Mouse (Mus musculus) C2C12 (cell line): Measurements from ENCODE around the gene Ccdc134.

Experiments
- CEBPB ChIP-seq: IDR thresholded peaks from one replicate; pipeline ENCODE4 v1.6.1; 2011; ENCODE audit warnings: low read depth, mild to moderate bottlenecking, control low read depth, moderate library complexity
- CTCF ChIP-seq: IDR thresholded peaks from one replicate; pipeline ENCODE4 v1.5.1; 2011; ENCODE audit not compliant: control insufficient read depth, insufficient read depth, insufficient read length
- FOSL1 ChIP-seq: IDR thresholded peaks from one replicate; pipeline ENCODE4 v1.8.0; 2011; ENCODE audit warnings: mild to moderate bottlenecking, low read length; ENCODE audit not compliant: poor library complexity, insufficient read depth, severe bottlenecking
- MAX ChIP-seq: IDR thresholded peaks from one replicate; pipeline ENCODE4 v1.6.1; 2011; ENCODE audit warnings: mild to moderate bottlenecking, control low read depth
- MYOD1 ChIP-seq: IDR thresholded peaks from one replicate; pipeline ENCODE4 v1.6.1; 2011; ENCODE audit warnings: low read depth; ENCODE audit not compliant: control insufficient read depth, insufficient read length
- MYOG ChIP-seq: IDR thresholded peaks from one replicate; pipeline ENCODE4 v1.6.1; 2011; ENCODE audit not compliant: control insufficient read depth, insufficient read length; ENCODE audit errors: extremely low read depth
- USF1 ChIP-seq: IDR thresholded peaks from one replicate; pipeline ENCODE4 v1.6.1; 2011; ENCODE audit warnings: low read depth, mild to moderate bottlenecking, control low read depth, moderate library complexity

DNA sequence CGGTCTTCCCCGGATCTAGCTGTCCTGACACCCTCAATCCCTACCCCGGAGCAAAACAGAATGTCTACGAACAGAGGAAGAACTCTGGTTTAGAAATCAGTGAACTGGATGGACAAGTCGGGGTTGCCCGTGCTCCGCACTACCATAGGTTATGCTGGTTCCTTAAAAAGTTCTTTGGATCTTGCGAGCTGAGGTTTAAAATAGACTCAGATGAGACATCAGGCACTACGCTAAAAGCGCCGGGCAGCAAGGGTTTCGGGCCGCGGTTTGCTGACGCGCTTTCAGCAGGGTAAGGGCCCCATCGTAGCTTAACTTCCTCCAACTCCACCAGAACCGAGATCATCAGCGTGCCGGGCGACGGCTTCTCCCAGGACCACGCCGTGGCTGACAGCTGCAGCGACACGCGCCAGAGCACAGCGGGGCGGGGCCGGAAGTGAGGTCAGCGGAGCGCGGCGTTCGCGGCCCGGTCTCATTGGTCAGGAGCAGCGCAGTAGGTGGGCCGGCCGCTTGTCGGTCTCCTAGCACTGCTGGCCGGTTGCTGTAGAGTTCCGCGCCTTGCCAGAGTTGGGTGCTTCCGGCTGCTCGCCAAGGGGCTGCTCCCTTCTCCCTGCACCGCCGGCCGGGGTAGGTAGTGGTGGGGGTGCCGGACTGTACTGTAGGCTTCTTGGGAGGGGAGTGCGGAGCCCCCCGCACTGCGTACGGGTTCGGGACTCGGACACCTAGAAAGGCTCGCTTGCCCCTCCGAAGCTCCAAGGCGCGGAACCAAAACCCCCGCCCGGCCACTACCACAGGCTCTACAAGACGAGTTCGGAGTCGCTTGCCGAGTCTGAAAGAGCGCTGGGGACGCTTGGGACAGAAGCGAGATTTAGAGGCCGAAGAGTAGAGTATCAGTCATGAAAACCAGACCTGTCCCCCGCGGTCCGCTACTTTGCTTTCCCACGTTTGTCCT, at the start of gene Ccdc134:
- TF ChIP-seq CTCF: no peak
- peak; percentile 92 for TF ChIP-seq MYOD1
- TF ChIP-seq MAX: peak; percentile 99
- no peak for TF ChIP-seq FOSL1
- no peak for TF ChIP-seq USF1
- TF ChIP-seq MYOG: no peak
- TF ChIP-seq CEBPB: no peak
